Comparison of ENCODE assay signal across 17 mouse cellular contexts in genomic region chr7:98542267-98542666, GRCm38 (mm10). TPM values are rescaled to one million over a fixed set of nuclear protein-coding genes. Genes with fewer than 3 reads are reported as not detected.
DNase-seq lines count a peak whose midpoint lies in the region; ATAC-seq and TF ChIP-seq lines count a peak whose summit lies in the region.
"Had no signal": no experiment of that assay in that cellular context is flagged by ENCODE, and none has a peak within 500 bp of the region (broad histone marks: within the 10 kb centered on the region; RNA-seq: fewer than 3 reads in every experiment).

No protein-coding gene starts in this region.

- H3K36me3 ChIP-seq in kidney, embryonic 15.5 days: no peaks in the 10 kb centered on the region
- H3K36me3 ChIP-seq: embryonic facial prominence, embryonic 12.5 days; forebrain, embryonic 12.5 days; heart, embryonic 13.5 days; hindbrain, embryonic 13.5 days had no signal

- no peak for TF ChIP-seq CTCF in gastrocnemius, adult 2 months (IDR thresholded peaks at IDR 0.05)
- no peak for TF ChIP-seq CTCF in olfactory bulb, adult 2 months (IDR thresholded peaks at IDR 0.05; ENCODE audit: insufficient read depth, low read depth, low read length)

- no peaks in the 10 kb centered on the region for H3K9me3 ChIP-seq in kidney, embryonic 15.5 days (replicated peaks)
- H3K9me3 ChIP-seq: embryonic facial prominence, embryonic 12.5 days; forebrain, embryonic 12.5 days; heart, embryonic 13.5 days; hindbrain, embryonic 13.5 days had no signal

- no peak for DNase-seq in gastrocnemius, adult 2 months
- DNase-seq in gastrocnemius, postnatal 10 days: no peak
- DNase-seq in kidney, postnatal 14 days: no peak
- DNase-seq: adrenal gland, postnatal 14 days; cerebellum, adult 2 months; cerebellum, postnatal 14 days had no signal

- no peaks in the 10 kb centered on the region for H3K27me3 ChIP-seq in kidney, embryonic 15.5 days
- H3K27me3 ChIP-seq: embryonic facial prominence, embryonic 12.5 days; forebrain, embryonic 12.5 days; heart, embryonic 13.5 days; hindbrain, embryonic 13.5 days; Patski had no signal

- no peak overlapping the region for H3K4me2 ChIP-seq in kidney, embryonic 15.5 days
- H3K4me2 ChIP-seq: embryonic facial prominence, embryonic 12.5 days; forebrain, embryonic 12.5 days; heart, embryonic 13.5 days; hindbrain, embryonic 13.5 days had no signal

- H3K4me3 ChIP-seq in gastrocnemius, adult 2 months: no peak overlapping the region
- H3K4me3 ChIP-seq in kidney, embryonic 15.5 days (replicated peaks): no peak overlapping the region
- H3K4me3 ChIP-seq in brown adipose tissue, adult 24 weeks (ENCODE audit: insufficient read depth, low read depth, low read length): no peak overlapping the region
- no peak overlapping the region for H3K4me3 ChIP-seq in olfactory bulb, adult 2 months (ENCODE audit: insufficient read depth, low read depth, low read length)
- H3K4me3 ChIP-seq: embryonic facial prominence, embryonic 12.5 days; forebrain, embryonic 12.5 days; heart, embryonic 13.5 days; hindbrain, embryonic 13.5 days had no signal

- ATAC-seq in kidney, embryonic 15.5 days (replicated peaks; ENCODE audit: low FRiP score): no peak
- ATAC-seq: activated CD4-positive, CD25-positive, alpha-beta regulatory T cell, adult 4 months; forebrain, embryonic 16.5 days; hindbrain, postnatal 0 days; Patski had no signal

- H3K27ac ChIP-seq in gastrocnemius, adult 2 months: peak overlapping the region; percentile 64
- H3K27ac ChIP-seq in kidney, embryonic 15.5 days: 0 out of 2 replicates have a peak overlapping the region, but pooled peaks have one; percentile 27
- H3K27ac ChIP-seq in brown adipose tissue, adult 24 weeks (replicated peaks; ENCODE audit: low read depth, low read length): peak overlapping the region; percentile 72
- peak overlapping the region; percentile 9; the same call in 1 of the 2 replicates for H3K27ac ChIP-seq in olfactory bulb, adult 2 months (ENCODE audit: insufficient read depth, low read depth, low read length)
- H3K27ac ChIP-seq: embryonic facial prominence, embryonic 12.5 days; forebrain, embryonic 12.5 days; heart, embryonic 13.5 days; hindbrain, embryonic 13.5 days; hindbrain, postnatal 0 days had no signal

- no peak overlapping the region for H3K9ac ChIP-seq in kidney, embryonic 15.5 days
- H3K9ac ChIP-seq: embryonic facial prominence, embryonic 12.5 days; forebrain, embryonic 12.5 days; heart, embryonic 13.5 days; hindbrain, embryonic 13.5 days had no signal

- WGBS in kidney, embryonic 15.5 days: 88% methylated on average over 3 of the region's 3 CpGs
- 76% methylated on average over 3 of the region's 3 CpGs for WGBS in olfactory bulb, adult 2 months

- peaks cover 37% of the 10 kb centered on the region for H3K4me1 ChIP-seq in kidney, embryonic 15.5 days
- peaks cover 12% of the 10 kb centered on the region for H3K4me1 ChIP-seq in brown adipose tissue, adult 24 weeks (ENCODE audit: control insufficient read depth, insufficient read depth, insufficient read length, low read length)
- peaks cover 36% of the 10 kb centered on the region for H3K4me1 ChIP-seq in olfactory bulb, adult 2 months (ENCODE audit: control insufficient read depth, insufficient read depth, low read length)

- intact Hi-C loops in gastrocnemius, adult 2 months (cut with DNase I): no loop called here

- TF ChIP-seq POLR2A in olfactory bulb, adult 2 months (IDR thresholded peaks at IDR 0.05; ENCODE audit: insufficient read depth, low read depth, low read length): no peak

RNA-seq across cellular contexts. Expression of gene Lrrc32, which starts 53.2 kb away (rescaled TPM):
- 1 to 10 TPM; 3.7 to 4.6 TPM for total RNA-seq in gastrocnemius, adult 2 months (2021)
- 1 to 10 TPM; 7.4 to 8.8 TPM for total RNA-seq in gastrocnemius, postnatal 10 days (2021)
- 12.7 and 16.9 TPM in 2 replicates for polyA plus RNA-seq in kidney, embryonic 15.5 days (2015; fragmentation: Nextera tagmentation; extraction: Ambion mirVana)
- 4.5 and 5.1 TPM in 2 replicates for polyA plus RNA-seq in brown adipose tissue, adult 24 weeks (2012; ENCODE audit: insufficient read depth, insufficient read length, missing spikeins)
- not detected in 2 replicates for polyA plus RNA-seq in olfactory bulb, adult 2 months (2012; ENCODE audit: insufficient read depth, insufficient read length, low replicate concordance, missing spikeins)

Comparison
In these comparisons a context has a peak if more than half of its experiments do, and no peak if none do; other contexts are left out.
1. H3K27ac ChIP-seq: peak in every context shown above with its lines; median percentile 72 in brown adipose tissue, adult 24 weeks; 64 in gastrocnemius, adult 2 months; 27 in kidney, embryonic 15.5 days; 9 in olfactory bulb, adult 2 months.